ENCODE assay signal across 12 mouse cellular contexts in genomic region chr14:21099371-21099770, GRCm38 (mm10). TPM values are rescaled to one million over a fixed set of nuclear protein-coding genes. Genes with fewer than 3 reads are reported as not detected.
A peak's percentile ranks its signal among the peaks of the same experiment; 100 is the strongest.
DNase-seq lines count a peak whose midpoint lies in the region; TF ChIP-seq lines count a peak whose summit lies in the region.
"Had no signal": no experiment of that assay in that cellular context is flagged by ENCODE, and none has a peak within 500 bp of the region (broad histone marks: within the 10 kb centered on the region; RNA-seq: fewer than 3 reads in every experiment).

No protein-coding gene starts in this region.

- no peak for TF ChIP-seq CTCF in gastrocnemius, adult 2 months (IDR thresholded peaks at IDR 0.05)
- no peak for TF ChIP-seq CTCF in layer of hippocampus, adult 2 months (conservative IDR thresholded peaks at IDR 0.05)

- no peaks in the 10 kb centered on the region for H3K9me3 ChIP-seq in limb, embryonic 10.5 days (replicated peaks)
- H3K9me3 ChIP-seq: G1E; liver, embryonic 12.5 days had no signal

- H3K4me3 ChIP-seq in gastrocnemius, adult 2 months: peak overlapping the region; percentile 23; the same call in 1 of the 2 replicates
- H3K4me3 ChIP-seq in layer of hippocampus, adult 2 months: no peak overlapping the region
- no peak overlapping the region for H3K4me3 ChIP-seq in limb, embryonic 10.5 days
- H3K4me3 ChIP-seq: liver, embryonic 12.5 days had no signal

- 0 out of 2 replicates have a peak, but pooled peaks cover 1% of the 10 kb centered on the region for H3K36me3 ChIP-seq in limb, embryonic 10.5 days

- intact Hi-C loops in gastrocnemius, adult 2 months (cut with DNase I): no loop called here
- intact Hi-C loops in gastrocnemius, postnatal 36 days (cut with DNase I): no loop called here

- H3K27me3 ChIP-seq in limb, embryonic 10.5 days (ENCODE audit: low read depth, poor library complexity, severe bottlenecking): no peaks in the 10 kb centered on the region
- H3K27me3 ChIP-seq: liver, embryonic 12.5 days had no signal

- 58% methylated on average over 7 of the region's 7 CpGs for WGBS in limb, embryonic 10.5 days

- H3K27ac ChIP-seq in gastrocnemius, adult 2 months: peak overlapping the region; percentile 65
- peak overlapping the region; percentile 40; the same call in 1 of the 2 replicates for H3K27ac ChIP-seq in layer of hippocampus, adult 2 months
- H3K27ac ChIP-seq in limb, embryonic 10.5 days: 0 out of 2 replicates have a peak overlapping the region, but pooled peaks have one; percentile 42
- H3K27ac ChIP-seq: liver, embryonic 12.5 days; stomach, postnatal 0 days had no signal

- H3K4me1 ChIP-seq in limb, embryonic 10.5 days: peaks cover 19% of the 10 kb centered on the region

- no peak for DNase-seq in gastrocnemius, adult 2 months
- no peak for DNase-seq in gastrocnemius, postnatal 36 days
- peak in 1 of 2 experiments; percentile 67 for DNase-seq in layer of hippocampus, adult 2 months (ENCODE audit: low spot score in 2 of 2)
- DNase-seq in layer of hippocampus, adult 9-10 months (ENCODE audit: low spot score): no peak
- peak; percentile 45 for DNase-seq in 3T3-L1 (ENCODE audit: low read depth, low spot score)
- DNase-seq in limb, embryonic 10.5 days (ENCODE audit: low spot score): no peak
- DNase-seq in urinary bladder, postnatal 10 days (ENCODE audit: low spot score): no peak
- no peak for DNase-seq in spleen, adult 18-20 months
- DNase-seq: cerebellum, adult 9-11 months had no signal

RNA-seq across cellular contexts. Expression of gene Adk, which starts 47.0 kb away (rescaled TPM):
- 100 to 1,000 TPM in 1 of 2 experiments, 10 to 100 TPM in 1; 77.1 to 152 TPM for total RNA-seq in gastrocnemius, adult 2 months (2021)
- 100 to 1,000 TPM in 1 of 2 experiments, 10 to 100 TPM in 1; 94.0 to 111 TPM for total RNA-seq in gastrocnemius, postnatal 36 days (2021)
- 10 to 100 TPM; 62.5 to 72.3 TPM for total RNA-seq in layer of hippocampus, adult 2 months (2021)
- 170 and 179 TPM in 2 replicates for polyA plus RNA-seq in limb, embryonic 10.5 days (2016; fragmentation: Nextera tagmentation; extraction: Ambion mirVana)

RNA-seq across cellular contexts. Expression of gene Ap3m1, which starts 47.1 kb away (rescaled TPM):
- total RNA-seq in gastrocnemius, adult 2 months (2021): 10 to 100 TPM; 34.6 to 41.0 TPM
- total RNA-seq in gastrocnemius, postnatal 36 days (2021): 10 to 100 TPM; 34.7 to 35.6 TPM
- 10 to 100 TPM; 67.0 to 70.9 TPM for total RNA-seq in layer of hippocampus, adult 2 months (2021)
- polyA plus RNA-seq in limb, embryonic 10.5 days (2016; fragmentation: Nextera tagmentation; extraction: Ambion mirVana): 70.6 and 78.4 TPM in 2 replicates
